Mouse (Mus musculus): ENCODE data around the gene Lman2l. TPM values are rescaled to one million over a fixed set of nuclear protein-coding genes. Genes with fewer than 3 reads are reported as not detected.
A peak's percentile ranks its signal among the peaks of the same experiment; 100 is the strongest.

Gene Lman2l
- 46.8 and 52.8 TPM in 2 replicates for polyA plus RNA-seq (2012; rRNA removed)

- DNase-seq (ENCODE audit: low read depth): peak; percentile 99
- TF ChIP-seq CTCF (IDR thresholded peaks at IDR 0.05; ENCODE audit: borderline replicate concordance, extremely low read depth, insufficient read depth, insufficient read length) (no peak), POLR2A (IDR thresholded peaks at IDR 0.05; ENCODE audit: borderline replicate concordance, extremely low read depth, insufficient read depth, insufficient read length, poor library complexity, severe bottlenecking) (peak; percentile 77)
Measured at GRCm38 (mm10) chr1:36444471-36445464, at the start of gene Lman2l. TSS of gene Lman2l (minus strand) at chr1:36445271.

GRCm38 (mm10) chr1:36493299-36493698, 48.2 kb upstream of the Lman2l start:
- DNase-seq (ENCODE audit: low read depth): no peak
- TF ChIP-seq POLR2A (IDR thresholded peaks at IDR 0.05; ENCODE audit: borderline replicate concordance, extremely low read depth, insufficient read depth, insufficient read length, poor library complexity, severe bottlenecking) (no peak), CTCF (IDR thresholded peaks at IDR 0.05; ENCODE audit: borderline replicate concordance, extremely low read depth, insufficient read depth, insufficient read length) (no peak)

GRCm38 (mm10) chr1:36492416-36493139, 47.5 kb upstream of the Lman2l start:
- TF ChIP-seq CTCF (IDR thresholded peaks at IDR 0.05; ENCODE audit: borderline replicate concordance, extremely low read depth, insufficient read depth, insufficient read length): peak; percentile 48; the same call in 1 of the 2 replicates
- no peak for TF ChIP-seq POLR2A (IDR thresholded peaks at IDR 0.05; ENCODE audit: borderline replicate concordance, extremely low read depth, insufficient read depth, insufficient read length, poor library complexity, severe bottlenecking)

GRCm38 (mm10) chr1:36489661-36490060, 44.6 kb upstream of the Lman2l start:
- no peak for DNase-seq (ENCODE audit: low read depth)
- TF ChIP-seq CTCF (IDR thresholded peaks at IDR 0.05; ENCODE audit: borderline replicate concordance, extremely low read depth, insufficient read depth, insufficient read length): no peak
- no peak for TF ChIP-seq POLR2A (IDR thresholded peaks at IDR 0.05; ENCODE audit: borderline replicate concordance, extremely low read depth, insufficient read depth, insufficient read length, poor library complexity, severe bottlenecking)

More at GRCm38 (mm10) chr1:36492416-36493139, 47.5 kb upstream of the Lman2l start:
- peak; percentile 43 for DNase-seq (ENCODE audit: low read depth)

GRCm38 (mm10) chr1:36487111-36487510, 42.0 kb upstream of the Lman2l start:
- TF ChIP-seq POLR2A (IDR thresholded peaks at IDR 0.05; ENCODE audit: borderline replicate concordance, extremely low read depth, insufficient read depth, insufficient read length, poor library complexity, severe bottlenecking): no peak
- no peak for TF ChIP-seq CTCF (IDR thresholded peaks at IDR 0.05; ENCODE audit: borderline replicate concordance, extremely low read depth, insufficient read depth, insufficient read length)

GRCm38 (mm10) chr1:36485080-36485479, 40.0 kb upstream of the Lman2l start:
- no peak for DNase-seq (ENCODE audit: low read depth)
- TF ChIP-seq POLR2A (IDR thresholded peaks at IDR 0.05; ENCODE audit: borderline replicate concordance, extremely low read depth, insufficient read depth, insufficient read length, poor library complexity, severe bottlenecking): no peak
- TF ChIP-seq CTCF (IDR thresholded peaks at IDR 0.05; ENCODE audit: borderline replicate concordance, extremely low read depth, insufficient read depth, insufficient read length): no peak

More at GRCm38 (mm10) chr1:36487111-36487510, 42.0 kb upstream of the Lman2l start:
- DNase-seq (ENCODE audit: low read depth): no peak

GRCm38 (mm10) chr1:36483825-36484224, 38.8 kb upstream of the Lman2l start:
- DNase-seq (ENCODE audit: low read depth): no peak
- no peak for TF ChIP-seq POLR2A (IDR thresholded peaks at IDR 0.05; ENCODE audit: borderline replicate concordance, extremely low read depth, insufficient read depth, insufficient read length, poor library complexity, severe bottlenecking)
- TF ChIP-seq CTCF (IDR thresholded peaks at IDR 0.05; ENCODE audit: borderline replicate concordance, extremely low read depth, insufficient read depth, insufficient read length): no peak

- DNase-seq (ENCODE audit: low read depth): no peak
- TF ChIP-seq CTCF (IDR thresholded peaks at IDR 0.05; ENCODE audit: borderline replicate concordance, extremely low read depth, insufficient read depth, insufficient read length) (no peak), POLR2A (IDR thresholded peaks at IDR 0.05; ENCODE audit: borderline replicate concordance, extremely low read depth, insufficient read depth, insufficient read length, poor library complexity, severe bottlenecking) (no peak)
Measured at GRCm38 (mm10) chr1:36479903-36480899, 35.1 kb upstream of the Lman2l start.

- TF ChIP-seq POLR2A (IDR thresholded peaks at IDR 0.05; ENCODE audit: borderline replicate concordance, extremely low read depth, insufficient read depth, insufficient read length, poor library complexity, severe bottlenecking) (no peak), CTCF (IDR thresholded peaks at IDR 0.05; ENCODE audit: borderline replicate concordance, extremely low read depth, insufficient read depth, insufficient read length) (no peak)
- peak; percentile 50 for DNase-seq (ENCODE audit: low read depth)
Measured at GRCm38 (mm10) chr1:36478343-36478795, 33.3 kb upstream of the Lman2l start.

- TF ChIP-seq POLR2A (IDR thresholded peaks at IDR 0.05; ENCODE audit: borderline replicate concordance, extremely low read depth, insufficient read depth, insufficient read length, poor library complexity, severe bottlenecking): no peak
- TF ChIP-seq CTCF (IDR thresholded peaks at IDR 0.05; ENCODE audit: borderline replicate concordance, extremely low read depth, insufficient read depth, insufficient read length): no peak
- no peak for DNase-seq (ENCODE audit: low read depth)
Measured at GRCm38 (mm10) chr1:36476426-36476825, 31.4 kb upstream of the Lman2l start.
